Mouse (Mus musculus) embryo, embryonic 11 days (tissue): ENCODE data around the gene Nedd8.

Source experiments
- DNase-seq: peaks from one replicate; pipeline ENCODE4 v3.0.0-alpha.2; 2015

Gene Nedd8

DNA sequence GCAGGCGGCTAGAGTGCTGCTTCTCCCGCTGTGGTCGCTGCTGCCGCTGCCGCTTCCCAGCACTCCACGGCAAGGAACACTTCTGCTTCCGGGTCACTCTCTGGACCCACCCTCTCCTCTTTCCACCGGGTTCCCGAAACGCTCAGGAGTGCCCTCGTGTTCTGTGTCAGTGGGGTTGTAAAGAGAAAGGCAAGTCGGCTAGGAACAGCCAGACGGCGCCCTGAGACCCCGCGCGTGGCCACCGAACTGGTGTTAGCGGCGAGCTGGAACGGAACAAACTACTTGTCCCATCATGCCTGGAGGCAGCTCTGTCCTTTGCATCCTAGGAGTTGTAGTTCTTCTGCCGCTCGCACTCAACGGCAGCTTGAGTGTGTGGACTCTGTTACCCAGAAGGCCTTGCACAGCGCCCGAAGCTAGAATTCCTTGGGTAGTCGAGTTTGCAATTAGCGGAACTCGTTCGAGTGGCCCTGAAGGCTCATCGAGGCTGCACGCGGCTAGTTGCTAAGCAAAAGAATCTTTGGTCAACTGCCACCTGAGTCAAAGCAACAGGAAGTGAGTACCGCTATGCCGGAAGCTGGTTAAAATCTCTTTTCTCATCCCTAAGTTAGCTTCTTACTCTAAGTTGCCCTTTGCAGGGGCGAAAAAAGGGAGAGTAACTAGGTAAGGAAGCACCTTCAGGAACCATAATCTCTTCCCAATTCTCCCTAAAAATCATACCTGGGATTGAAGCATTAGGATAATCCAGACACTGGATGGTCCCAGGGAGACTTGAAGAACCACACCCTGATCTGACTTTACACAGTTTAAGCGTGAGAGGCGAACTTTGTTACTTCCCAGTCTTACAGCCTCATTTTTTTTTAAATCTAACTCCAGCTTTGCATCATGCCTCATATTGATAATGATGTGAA lies at the start of gene Nedd8, which contains the start of gene Gmpr2:
Nedd8 (minus strand) TSS at position 292 of the 908 bp plus-strand sequence.
Gmpr2 (plus strand) TSS at position 109 of the 908 bp plus-strand sequence.
- DNase-seq = peak; percentile 96

DNA sequence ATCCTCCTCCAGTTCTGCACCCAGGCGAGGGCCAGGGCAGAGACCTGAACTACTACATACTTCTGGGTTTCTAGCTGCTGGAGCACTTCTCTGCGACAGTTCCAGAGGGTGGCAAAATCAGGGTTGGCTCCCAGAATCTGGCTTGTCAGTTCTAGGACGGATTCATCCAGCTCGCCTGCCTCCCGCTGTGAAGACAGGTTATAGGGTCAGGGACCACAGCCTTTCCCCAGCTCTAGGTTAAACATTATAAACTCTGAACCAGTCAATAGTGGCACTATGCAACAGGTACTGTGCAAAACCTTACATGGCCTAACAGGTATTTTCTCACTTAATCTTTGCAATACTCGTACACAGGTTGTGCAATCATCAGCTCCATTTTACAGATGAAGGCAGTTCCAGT lies 49.2 kb upstream of the Nedd8 start:
- DNase-seq = no peak

- DNase-seq = no peak
Observed at GRCm38 (mm10) chr14:55720666-55721065, 48.7 kb upstream of the Nedd8 start.

GRCm38 (mm10) chr14:55719737-55720136 lies 47.8 kb upstream of the Nedd8 start:
- DNase-seq = no peak

DNA sequence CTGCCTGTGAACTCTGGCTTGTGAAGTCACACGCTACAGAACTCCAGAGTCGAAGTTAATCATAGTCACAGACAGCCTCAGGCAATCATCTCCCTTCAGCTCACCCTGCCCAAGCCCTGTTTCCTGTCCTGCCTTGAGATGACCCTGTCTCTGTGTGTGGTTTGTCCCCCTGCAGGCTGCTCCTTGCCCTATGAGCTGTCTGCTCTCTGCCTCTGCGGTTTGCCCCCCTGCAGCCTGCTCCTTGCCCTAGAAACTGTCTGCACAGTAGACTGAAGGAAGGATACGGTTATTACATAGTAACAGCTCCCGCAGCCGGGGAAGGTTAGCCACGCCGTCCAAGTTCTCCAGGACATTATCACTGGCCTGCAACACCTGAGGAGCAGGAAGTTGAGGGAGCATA lies 45.0 kb upstream of the Nedd8 start:
- no peak for DNase-seq

- no peak for DNase-seq
Observed at GRCm38 (mm10) chr14:55716271-55716670, 44.3 kb upstream of the Nedd8 start.

- peak; percentile 13 for DNase-seq
Observed at GRCm38 (mm10) chr14:55714893-55715292, 43.0 kb upstream of the Nedd8 start.

DNA sequence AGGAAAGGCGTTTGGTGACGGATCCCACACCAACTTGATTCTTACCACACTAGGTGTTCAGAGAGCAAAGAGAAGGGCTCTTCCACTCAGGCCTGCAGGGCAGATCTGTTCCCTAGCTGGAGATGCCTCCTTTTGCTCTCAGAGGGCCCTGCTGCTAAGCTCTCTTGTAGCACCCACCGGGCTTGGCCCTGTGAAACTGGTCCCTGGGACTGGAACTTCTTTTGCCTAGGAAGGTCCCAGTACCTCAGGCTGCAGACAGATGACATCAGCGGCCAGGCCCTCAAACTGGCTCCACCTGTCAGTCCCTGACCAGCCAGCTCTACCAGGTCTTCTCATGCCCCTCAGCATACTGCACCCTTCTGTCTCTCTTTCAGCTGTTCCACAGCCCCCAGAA lies 41.8 kb upstream of the Nedd8 start, which contains the start of gene Tgm1:
Tgm1 (minus strand) TSS at position 198 of the 394 bp plus-strand sequence.
- DNase-seq = no peak

GRCm38 (mm10) chr14:55713007-55713728 lies 41.2 kb upstream of the Nedd8 start:
- DNase-seq = peak; percentile 32

GRCm38 (mm10) chr14:55711786-55712185 lies 39.9 kb upstream of the Nedd8 start:
- DNase-seq = no peak

GRCm38 (mm10) chr14:55709509-55709908 lies 37.6 kb upstream of the Nedd8 start:
- DNase-seq = no peak

- DNase-seq = no peak
Observed at GRCm38 (mm10) chr14:55707397-55707796, 35.5 kb upstream of the Nedd8 start.

DNA sequence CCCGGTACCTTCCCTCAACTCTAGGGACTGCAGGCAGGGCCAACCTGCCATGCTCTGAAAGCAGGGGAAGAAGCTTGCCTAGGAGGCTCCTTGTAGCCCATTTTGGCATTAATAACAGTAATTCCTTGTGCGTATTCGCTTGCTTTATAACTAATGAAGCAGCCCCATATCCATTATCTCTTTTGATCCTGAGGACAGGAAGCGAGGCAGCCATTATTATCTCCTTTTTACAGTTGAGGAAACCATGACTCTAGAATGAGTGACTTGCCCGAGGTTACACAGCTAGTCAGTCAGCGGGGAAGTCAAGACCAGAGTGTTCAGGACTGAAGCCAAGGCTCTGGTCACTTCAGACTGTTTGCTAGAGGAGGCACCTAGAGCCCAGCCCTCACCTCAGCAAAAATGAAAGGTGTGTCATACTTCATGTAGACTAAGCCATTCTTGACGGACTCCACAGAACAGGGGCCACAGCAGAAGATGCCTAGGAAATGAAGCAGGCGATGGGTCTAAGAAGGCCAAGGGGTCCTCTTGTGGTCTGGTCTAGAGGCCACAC lies 34.2 kb upstream of the Nedd8 start:
- no peak for DNase-seq

DNA sequence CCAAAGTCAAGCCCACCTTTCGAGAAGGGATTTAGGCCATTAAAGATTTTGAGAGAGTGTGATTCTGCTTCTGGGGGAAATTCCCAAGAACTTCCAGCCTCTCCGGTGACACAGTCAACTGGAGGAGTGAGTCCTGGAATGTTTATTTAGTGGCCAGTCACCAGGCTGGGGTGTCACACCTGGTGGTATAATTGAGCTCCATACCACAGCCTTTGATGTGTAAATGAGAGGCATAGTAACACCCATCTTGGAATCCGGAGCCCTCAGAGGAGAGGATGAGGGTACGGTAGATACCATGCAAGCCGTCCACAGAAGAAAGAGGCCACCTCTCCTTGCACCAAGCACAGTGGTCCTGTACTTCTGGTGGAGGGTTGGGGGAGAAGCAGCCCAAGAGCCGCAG lies 30.8 kb upstream of the Nedd8 start:
- DNase-seq = no peak

- DNase-seq = no peak
Observed at GRCm38 (mm10) chr14:55701131-55701530, 29.2 kb upstream of the Nedd8 start.

GRCm38 (mm10) chr14:55697226-55697625 lies 25.3 kb upstream of the Nedd8 start:
- no peak for DNase-seq

GRCm38 (mm10) chr14:55689433-55689832 lies 17.5 kb upstream of the Nedd8 start:
- DNase-seq = no peak

GRCm38 (mm10) chr14:55682118-55682493 lies 10.2 kb upstream of the Nedd8 start:
- no peak for DNase-seq

- DNase-seq = peak; percentile 96
Observed at GRCm38 (mm10) chr14:55681160-55682117, 9.5 kb upstream of the Nedd8 start, which contains the start of gene Tinf2. Gene Tinf2 (minus strand): TSS chr14:55681820.

GRCm38 (mm10) chr14:55677615-55678014 lies 5.7 kb upstream of the Nedd8 start:
- DNase-seq = no peak

- no peak for DNase-seq
Observed at GRCm38 (mm10) chr14:55672741-55673060, 777 bp upstream of the Nedd8 start.

DNA sequence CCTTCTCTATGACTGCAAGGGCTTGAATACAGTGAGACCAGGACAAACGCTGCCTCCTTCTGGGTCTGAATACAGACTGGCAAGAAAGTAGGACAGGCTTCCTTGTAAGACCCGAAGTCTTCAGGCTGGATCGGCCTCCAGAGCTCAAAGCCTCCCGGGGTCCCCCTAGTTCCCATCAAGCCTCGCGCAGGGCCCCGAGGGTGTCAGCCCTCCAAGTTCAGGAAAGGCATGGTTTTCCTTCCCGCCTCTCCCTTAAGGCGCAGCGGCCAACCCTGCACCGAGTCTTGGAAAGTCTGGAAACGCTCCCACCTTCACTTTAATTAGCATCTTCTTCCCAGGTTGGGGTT lies 465 bp downstream of the Nedd8 start:
- no peak for DNase-seq

- no peak for DNase-seq
Observed at GRCm38 (mm10) chr14:55660636-55661035, 11.3 kb downstream of the Nedd8 start.
